ENCODE assay signal across 14 mouse cellular contexts in the genomic region with DNA sequence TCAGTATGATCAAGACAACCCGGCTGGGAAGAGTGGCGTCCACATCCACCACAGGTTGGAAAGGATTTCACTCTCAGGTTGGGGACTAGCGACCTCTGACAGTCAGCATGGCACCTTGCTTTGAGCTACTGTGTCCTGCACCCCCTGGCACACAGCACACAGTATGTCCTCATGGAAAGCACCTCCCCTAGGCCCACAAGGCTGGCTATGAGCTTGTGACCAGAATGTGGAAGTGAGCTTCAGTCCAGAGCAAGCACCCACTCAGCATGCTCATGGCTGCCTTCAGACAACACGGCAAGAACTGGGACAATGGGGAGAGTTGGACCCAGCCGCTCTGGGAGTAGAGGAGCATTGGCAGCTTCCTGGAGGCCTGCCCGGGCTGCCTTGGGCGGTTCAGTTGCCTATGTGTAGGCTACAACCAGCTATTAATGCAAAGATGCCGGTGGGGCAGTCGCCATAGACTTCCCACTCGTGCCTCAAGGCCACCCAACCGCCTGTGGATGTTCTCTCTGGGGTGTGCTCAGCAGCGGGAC.
DNase-seq lines count a peak whose midpoint lies in the region; ATAC-seq lines count a peak whose summit lies in the region.
"Had no signal": no experiment of that assay in that cellular context is flagged by ENCODE, and none has a peak within 500 bp of the region (broad histone marks: within the 10 kb centered on the region; RNA-seq: fewer than 3 reads in every experiment).

No protein-coding gene starts in this region.

- WGBS in midbrain, embryonic 10.5 days, result 88% methylated on average over 12 of the region's 12 CpGs
- WGBS in midbrain, embryonic 14.5 days, result 84% methylated on average over 12 of the region's 12 CpGs

- no peak overlapping the region for H3K4me3 ChIP-seq in midbrain, embryonic 10.5 days
- H3K4me3 ChIP-seq in midbrain, embryonic 14.5 days (replicated peaks; ENCODE audit: low read depth, low read length), result no peak overlapping the region
- H3K4me3 ChIP-seq: liver, embryonic 13.5 days had no signal

- no peaks in the 10 kb centered on the region for H3K27me3 ChIP-seq in midbrain, embryonic 10.5 days (ENCODE audit: low read depth, poor library complexity, severe bottlenecking)
- H3K27me3 ChIP-seq in midbrain, embryonic 14.5 days (ENCODE audit: control insufficient read depth, insufficient read depth, low read length), result no peaks in the 10 kb centered on the region
- H3K27me3 ChIP-seq: liver, embryonic 13.5 days had no signal

- H3K4me2 ChIP-seq in midbrain, embryonic 14.5 days (ENCODE audit: low read length), result no peak overlapping the region
- H3K4me2 ChIP-seq: liver, embryonic 13.5 days had no signal

- no peaks in the 10 kb centered on the region for H3K9me3 ChIP-seq in midbrain, embryonic 10.5 days (replicated peaks)
- no peaks in the 10 kb centered on the region for H3K9me3 ChIP-seq in midbrain, embryonic 14.5 days (ENCODE audit: control insufficient read depth, low read length)
- H3K9me3 ChIP-seq: G1E; liver, embryonic 13.5 days had no signal

- ATAC-seq in midbrain, embryonic 14.5 days (ENCODE audit: low FRiP score, low TSS enrichment), result no peak
- ATAC-seq in granulocyte monocyte progenitor cell, adult 5-6 weeks (replicated peaks; ENCODE audit: poor library complexity, severe bottlenecking), result 0 out of 2 replicates have a peak, but pooled peaks have one; percentile 9

- peaks cover 43% of the 10 kb centered on the region for H3K36me3 ChIP-seq in midbrain, embryonic 10.5 days
- H3K36me3 ChIP-seq in midbrain, embryonic 14.5 days (ENCODE audit: control insufficient read depth, insufficient read depth, low read length), result peaks cover 32% of the 10 kb centered on the region

- H3K4me1 ChIP-seq in midbrain, embryonic 10.5 days, result peaks cover 15% of the 10 kb centered on the region; the same call in 1 of the 2 replicates
- H3K4me1 ChIP-seq in midbrain, embryonic 14.5 days (ENCODE audit: control insufficient read depth, insufficient read depth, low read length), result peaks cover 6% of the 10 kb centered on the region; the same call in 1 of the 2 replicates

- H3K27ac ChIP-seq in midbrain, embryonic 10.5 days (replicated peaks), result peak overlapping the region; percentile 46
- H3K27ac ChIP-seq in midbrain, embryonic 14.5 days (replicated peaks; ENCODE audit: low read depth, low read length), result no peak overlapping the region
- H3K27ac ChIP-seq: liver, embryonic 13.5 days had no signal

- H3K9ac ChIP-seq in midbrain, embryonic 14.5 days (replicated peaks; ENCODE audit: low read length), result no peak overlapping the region
- H3K9ac ChIP-seq: liver, embryonic 13.5 days had no signal

- no peak for DNase-seq in midbrain, embryonic 10.5 days (ENCODE audit: low spot score)
- no peak for DNase-seq in midbrain, embryonic 14.5 days
- DNase-seq in thymus, postnatal 14 days, result peak; percentile 44
- DNase-seq in thymus, postnatal 25 days, result no peak
- DNase-seq in adrenal gland, adult 2 months, result no peak
- DNase-seq in adrenal gland, postnatal 10 days, result no peak
- DNase-seq: cerebellum, adult 11 months; cerebellum, postnatal 25 days; gastrocnemius, postnatal 25 days; kidney, adult 18-20 months; kidney, postnatal 10 days; liver, embryonic 13.5 days had no signal
